Mouse (Mus musculus) monocyte, adult 5-6 weeks (primary cell): ENCODE measurements around the gene Pdia5. TPM values are rescaled to one million over a fixed set of nuclear protein-coding genes. Genes with fewer than 3 reads are reported as not detected.

Experiments
- ATAC-seq: fragments of 153-309, 156-312 bp; replicated peaks from 2 replicates; pipeline ENCODE4 v1.8.0; 2017; ENCODE audit warnings: mild to moderate bottlenecking; ENCODE audit not compliant: low TSS enrichment, insufficient number of reproducible peaks, severe bottlenecking, poor library complexity, low FRiP score
- total RNA-seq: library from RNA; stranded (forward); fragments of 200-1000, 200-491, 200-594 nt; gene quantifications from 3 replicates; pipeline ENCODE4 v1.2.3, GENCODE M21; 2017

Pdia5 gene
- total RNA-seq, 1 experiment from 2014 or later, result not detected

DNA sequence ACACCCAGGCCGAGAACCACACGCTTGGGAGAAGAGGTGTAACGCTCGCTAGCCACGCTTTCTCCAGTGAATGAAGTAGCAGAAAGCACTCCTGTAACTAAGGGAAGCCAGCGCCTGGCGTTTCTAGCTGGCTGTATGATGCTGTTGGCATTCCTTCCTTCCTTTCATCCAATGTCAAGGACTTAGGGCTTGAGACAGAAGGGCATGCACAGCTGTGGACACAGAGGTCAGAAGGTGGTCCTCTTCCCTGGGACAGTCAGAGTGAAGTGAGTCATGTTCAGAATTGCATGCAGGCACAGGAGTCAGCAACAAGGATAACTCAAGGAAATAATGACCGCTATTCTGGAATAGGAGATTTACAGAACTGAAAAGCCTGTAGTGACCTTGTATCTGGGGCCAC lies 97.9 kb downstream of the Pdia5 start:
- no peak for ATAC-seq

DNA sequence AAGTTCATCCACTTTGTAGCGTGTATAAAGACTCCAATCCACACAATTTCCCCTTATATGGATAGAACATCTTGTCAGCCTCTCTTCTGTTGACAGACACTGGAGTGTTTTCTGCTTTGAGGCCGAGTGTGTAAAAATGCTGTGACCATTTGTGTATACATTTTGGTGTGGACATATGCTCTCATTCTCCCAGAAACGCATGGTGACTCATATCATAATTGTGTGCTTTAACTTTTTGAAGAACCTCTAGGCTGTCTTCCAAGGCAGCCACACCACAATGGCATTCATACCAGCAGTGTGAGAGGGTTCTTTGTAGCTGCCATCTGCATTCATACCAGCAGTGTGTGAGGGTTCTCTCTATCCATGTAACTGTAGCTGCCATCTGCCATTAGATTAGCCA lies 105.0 kb downstream of the Pdia5 start:
- ATAC-seq, result no peak

DNA sequence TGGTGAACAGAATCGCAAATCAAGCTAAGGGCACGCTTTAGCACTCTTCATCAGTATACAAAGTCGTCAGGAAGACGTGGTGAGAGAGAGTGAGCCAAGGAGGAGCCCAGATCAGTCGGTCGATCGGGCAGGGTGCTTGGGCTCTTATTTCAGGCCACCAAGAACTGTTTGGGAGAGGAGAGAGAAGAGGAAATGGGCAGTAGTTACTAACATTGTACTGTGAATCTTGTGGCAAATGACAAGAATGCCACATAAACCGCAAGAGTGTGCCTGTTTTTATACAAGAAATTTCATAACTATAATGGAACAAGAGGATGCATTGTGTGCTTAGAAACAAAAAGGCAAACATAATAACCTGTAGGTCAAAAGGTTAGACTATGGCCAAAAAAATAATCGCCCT lies 110.6 kb downstream of the Pdia5 start:
- no peak for ATAC-seq

DNA sequence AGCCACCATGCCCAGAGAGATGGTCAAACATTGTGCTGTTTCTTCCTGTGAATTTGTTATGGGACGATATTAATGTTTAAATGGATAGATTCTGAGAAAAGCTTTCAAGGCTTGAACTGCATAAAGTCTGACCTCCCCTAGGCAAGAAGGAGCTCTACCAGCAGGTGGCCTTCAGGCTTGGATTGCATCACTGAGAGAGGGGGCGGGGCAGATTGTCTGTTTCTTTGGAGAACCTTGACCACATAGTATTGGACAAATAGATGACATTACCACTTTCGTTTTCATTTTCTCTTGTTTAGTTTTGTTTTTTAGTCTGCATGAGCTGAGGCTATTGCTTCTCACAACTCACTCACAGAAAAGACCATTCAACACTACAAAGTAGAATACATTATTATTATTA lies 111.3 kb downstream of the Pdia5 start:
- ATAC-seq, result no peak

DNA sequence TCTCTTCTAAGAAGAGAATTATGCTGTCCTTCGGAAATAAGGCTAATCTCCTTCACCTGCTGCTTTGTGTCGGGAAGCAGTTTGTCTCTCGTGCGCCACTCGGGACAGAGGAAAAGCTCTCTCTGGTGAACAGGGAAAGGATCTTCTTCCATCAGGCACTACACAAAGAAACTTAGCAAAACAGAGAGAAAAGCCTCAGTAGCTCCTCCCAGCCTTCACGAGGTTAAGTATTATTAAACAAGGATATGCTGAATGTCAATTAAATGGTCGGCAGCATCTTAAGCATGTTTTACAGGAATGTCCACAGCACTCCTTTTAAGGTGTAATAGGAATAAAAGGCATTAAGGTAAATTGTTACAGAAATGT lies 126.6 kb downstream of the Pdia5 start:
- no peak for ATAC-seq

DNA sequence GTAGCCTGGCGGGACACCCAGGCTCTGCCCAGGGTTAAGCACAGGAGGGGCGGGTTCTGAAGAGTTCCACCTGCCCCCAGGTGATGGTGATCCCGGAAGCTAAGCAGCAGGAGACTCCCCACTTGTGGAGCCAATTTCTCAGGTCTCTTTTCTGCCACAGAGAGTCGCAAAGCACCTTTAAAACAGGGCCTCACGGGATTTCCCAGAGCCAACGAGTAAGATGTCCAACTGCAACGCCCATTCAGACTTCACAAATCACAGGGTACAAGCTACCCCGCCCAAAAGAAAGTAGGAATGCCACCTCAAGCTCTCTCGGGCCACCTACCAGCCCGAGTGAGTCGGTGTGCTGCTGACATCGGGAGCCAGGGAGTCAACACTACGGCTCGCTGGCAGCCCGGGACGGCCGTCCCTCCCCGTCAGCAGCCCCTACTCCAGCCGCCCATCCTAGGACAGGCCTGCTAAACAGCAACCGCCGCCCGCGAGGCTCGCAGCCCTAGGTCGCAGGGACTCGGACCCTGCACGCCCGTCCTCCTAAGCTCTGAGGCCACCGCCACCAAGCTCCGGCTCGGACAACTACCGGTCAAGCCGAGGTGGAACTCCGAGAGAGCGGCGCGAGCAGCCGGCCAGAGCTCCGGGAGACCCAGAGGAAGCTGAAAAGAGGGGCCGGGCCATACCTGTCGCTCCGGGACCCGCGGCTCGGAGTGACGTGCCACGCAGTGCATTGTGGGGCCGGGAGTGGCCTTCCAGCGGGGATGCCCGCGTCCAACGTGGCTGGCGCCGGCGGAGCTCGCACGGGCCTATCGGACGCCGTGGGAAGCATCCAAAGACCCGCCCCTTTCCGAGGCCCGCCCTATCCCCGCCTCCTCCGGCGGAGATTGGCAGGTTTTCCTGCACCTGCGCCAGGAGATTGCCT lies 127.3 kb downstream of the Pdia5 start, which contains the start of gene Sec22a:
Gene Sec22a (minus strand): TSS at position 769 of the 913 bp plus-strand sequence.
- ATAC-seq, result peak; percentile 89

DNA sequence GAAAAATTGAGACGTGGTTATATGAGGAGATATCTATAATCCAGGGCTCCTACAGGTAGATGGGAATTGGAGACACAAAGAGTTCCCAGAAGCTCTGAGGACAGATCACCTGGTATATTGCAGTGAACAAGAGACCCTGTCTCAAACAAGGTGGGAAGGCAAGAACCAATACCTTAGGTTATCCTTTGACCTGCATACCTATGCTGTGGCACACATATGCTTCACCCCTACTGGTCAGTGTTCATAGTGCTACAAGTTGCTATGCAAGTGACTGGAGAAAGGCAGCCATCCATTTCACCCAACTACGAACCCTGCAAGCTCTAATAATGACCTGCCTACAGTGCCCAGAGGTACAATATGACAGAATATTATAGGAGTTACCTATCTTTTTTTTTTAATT lies 128.5 kb downstream of the Pdia5 start:
- ATAC-seq, result no peak

DNA sequence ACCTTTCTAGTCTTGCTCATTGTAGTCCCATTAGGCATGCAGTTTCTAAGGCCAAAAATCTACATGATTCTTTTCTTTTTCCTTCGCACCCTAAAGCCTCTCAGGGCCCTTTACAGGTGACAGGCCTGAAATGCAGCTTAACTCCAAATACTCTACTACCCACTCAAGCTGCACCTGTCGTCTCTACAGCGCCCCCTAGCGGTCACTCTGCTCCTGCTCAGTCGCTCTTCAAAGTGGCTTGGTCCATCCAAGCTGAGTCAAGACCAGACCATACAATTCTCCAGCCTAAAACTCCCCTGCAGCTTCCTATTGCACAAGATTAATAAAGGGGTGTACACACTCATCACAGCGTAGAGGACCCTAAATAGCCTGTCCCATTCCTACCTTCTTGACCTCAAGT lies 130.1 kb downstream of the Pdia5 start:
- peak; percentile 33; the same call in 1 of the 2 replicates for ATAC-seq

DNA sequence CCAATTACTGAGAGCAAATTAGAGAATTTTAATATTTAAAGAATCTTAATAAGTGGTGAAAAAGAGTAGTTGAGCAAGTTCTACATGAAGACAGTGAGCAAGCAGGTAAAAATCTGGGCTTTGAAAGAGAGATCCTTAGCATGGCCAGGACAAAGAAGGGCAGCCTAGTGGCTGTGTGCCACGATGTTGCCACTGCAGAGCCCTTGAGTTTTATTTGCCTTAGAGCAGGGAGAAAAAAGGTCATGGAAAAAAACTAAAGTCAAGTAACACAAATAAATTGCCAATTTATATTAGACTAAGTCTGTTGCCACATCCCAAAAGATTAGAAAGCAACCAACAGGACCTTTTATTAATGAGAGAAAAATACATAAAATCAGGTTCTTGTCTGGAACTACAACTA lies 133.2 kb downstream of the Pdia5 start:
- ATAC-seq, result no peak

Other genes with a start within 250 kb of the Pdia5 start
- gene Sec22a, start 127.0 kb downstream of the Pdia5 start, total RNA-seq, result 10.1 to 15.3 TPM (median 12.6 TPM) in 3 replicates
- gene Sema5b, start 50.3 kb upstream of the Pdia5 start, total RNA-seq, result not detected in 3 replicates